Mouse (Mus musculus) heart, postnatal 25 days (tissue): ENCODE results near the gene Fgf22. TPM values are rescaled to one million over a fixed set of nuclear protein-coding genes. Genes with fewer than 3 reads are reported as not detected.

Experiments
- DNase-seq: peaks from one replicate; pipeline ENCODE4 v3.0.0; 2022; ENCODE audit warnings: low spot score
- intact Hi-C: fragments of 180-260 bp; cut with DNase I; formaldehyde crosslinking; loops from one replicate; pipeline ENCODE4 v1.15.1; 2025
- total RNA-seq, 2 experiments: library from RNA; stranded (reverse); gene quantifications; 2 replicates each; pipeline ENCODE4 v1.2.3; 2021

The Fgf22 gene
- not detected for total RNA-seq

GRCm38 (mm10) chr10:79754856-79755516 lies at the start of gene Fgf22:
Fgf22 (plus strand) TSS chr10:79755076.
- DNase-seq = peak; percentile 34
- intact Hi-C loops = no loop called here

- DNase-seq = no peak
- intact Hi-C loops = loop anchor here (2.0 kb wide), 1 partner anchor 59 kb away; no protein-coding TSS in a partner anchor
These were observed 48.9 kb upstream of the Fgf22 start for GRCm38 (mm10) chr10:79705951-79706350.

- intact Hi-C loops = loop anchor here (2.0 kb wide), 1 partner anchor 58 kb away; no protein-coding TSS in a partner anchor
- no peak for DNase-seq
These were observed 48.3 kb upstream of the Fgf22 start for GRCm38 (mm10) chr10:79706406-79707094.

GRCm38 (mm10) chr10:79707162-79707561 lies 47.7 kb upstream of the Fgf22 start:
- DNase-seq = no peak
- intact Hi-C loops = loop anchor here (2.0 kb wide), 1 partner anchor 58 kb away; no protein-coding TSS in a partner anchor

GRCm38 (mm10) chr10:79707759-79708158 lies 47.1 kb upstream of the Fgf22 start:
- no peak for DNase-seq
- intact Hi-C loops = loop anchor here (2.0 kb wide), 1 partner anchor 57 kb away; no protein-coding TSS in a partner anchor

GRCm38 (mm10) chr10:79708668-79709067 lies 46.2 kb upstream of the Fgf22 start:
- no peak for DNase-seq
- intact Hi-C loops = no loop called here

GRCm38 (mm10) chr10:79709307-79709706 lies 45.6 kb upstream of the Fgf22 start:
- no peak for DNase-seq
- intact Hi-C loops = no loop called here

- no peak for DNase-seq
- intact Hi-C loops = loop anchor here (5.0 kb wide), 1 partner anchor 75 kb away; no protein-coding TSS in a partner anchor
These were observed 42.8 kb upstream of the Fgf22 start for GRCm38 (mm10) chr10:79712029-79712428.

GRCm38 (mm10) chr10:79712499-79713126 lies 42.3 kb upstream of the Fgf22 start:
- intact Hi-C loops = loop anchor here (5.0 kb wide), 1 partner anchor 75 kb away; no protein-coding TSS in a partner anchor
- DNase-seq = no peak

- no peak for DNase-seq
- intact Hi-C loops = loop anchor here (5.0 kb wide), 1 partner anchor 74 kb away; no protein-coding TSS in a partner anchor
These were observed 41.7 kb upstream of the Fgf22 start for GRCm38 (mm10) chr10:79713163-79713562.

GRCm38 (mm10) chr10:79714996-79715395 lies 39.9 kb upstream of the Fgf22 start:
- intact Hi-C loops = loop anchor here (5.0 kb wide), 1 partner anchor 72 kb away; no protein-coding TSS in a partner anchor
- no peak for DNase-seq

- DNase-seq = no peak
- intact Hi-C loops = no loop called here
These were observed 38.5 kb upstream of the Fgf22 start, which contains the start of gene Hcn2 for GRCm38 (mm10) chr10:79716254-79716987. Hcn2 (plus strand) TSS chr10:79716634.

- DNase-seq = no peak
- intact Hi-C loops = no loop called here
These were observed 37.9 kb upstream of the Fgf22 start for GRCm38 (mm10) chr10:79716988-79717355.

- DNase-seq = no peak
- intact Hi-C loops = no loop called here
These were observed 37.1 kb upstream of the Fgf22 start for GRCm38 (mm10) chr10:79717640-79718357.

GRCm38 (mm10) chr10:79721089-79721488 lies 33.8 kb upstream of the Fgf22 start:
- no peak for DNase-seq
- intact Hi-C loops = no loop called here

- no peak for DNase-seq
- intact Hi-C loops = no loop called here
These were observed 31.8 kb upstream of the Fgf22 start for GRCm38 (mm10) chr10:79723047-79723446.

GRCm38 (mm10) chr10:79723692-79724091 lies 31.2 kb upstream of the Fgf22 start:
- DNase-seq = no peak
- intact Hi-C loops = no loop called here

GRCm38 (mm10) chr10:79726090-79726489 lies 28.8 kb upstream of the Fgf22 start:
- intact Hi-C loops = no loop called here
- no peak for DNase-seq
